Mouse (Mus musculus) frontal cortex, adult 2 months (tissue): ENCODE data around the gene Chrne. TPM values are rescaled to one million over a fixed set of nuclear protein-coding genes. Genes with fewer than 3 reads are reported as not detected.

Experiments
- DNase-seq, 2 experiments: peaks; one replicate each; pipeline ENCODE4 v3.0.0; 2022; ENCODE audit warnings: low spot score in 1 of 2; ENCODE audit errors: extremely low spot score in 1 of 2
- polyA plus RNA-seq: library from polyadenylated mRNA; depleted of rRNA; stranded (reverse); fragments of >200 nt; gene quantifications from 2 replicates; pipeline ENCODE4 v1.2.3, GENCODE M21; 2012

The Chrne gene
- polyA plus RNA-seq, 1 experiment, result 0.30 TPM

DNA sequence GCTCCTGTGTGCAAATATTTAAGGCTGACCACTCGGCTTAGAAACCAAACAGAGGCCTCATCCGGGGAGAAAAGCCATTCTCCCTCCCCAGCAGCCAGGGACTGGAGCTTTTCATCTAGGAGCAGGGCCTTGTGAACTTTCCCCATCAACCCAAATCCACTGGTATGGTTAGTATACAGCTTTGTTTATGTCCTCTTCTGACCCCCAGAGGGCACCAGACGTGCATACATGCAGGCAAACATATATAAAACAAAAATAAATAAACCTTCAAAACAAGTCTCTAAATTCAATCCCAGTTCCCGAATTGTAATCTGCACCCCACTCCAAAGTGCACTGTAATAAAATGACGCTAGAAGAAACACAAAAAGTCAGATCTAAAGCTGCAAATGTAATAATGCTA is 10.5 kb upstream of the Chrne start:
- no peak for DNase-seq

- DNase-seq, result no peak
These were observed 9.4 kb upstream of the Chrne start for GRCm38 (mm10) chr11:70628431-70628830.

- no peak for DNase-seq
These were observed 7.9 kb upstream of the Chrne start for GRCm38 (mm10) chr11:70626877-70627276.

DNA sequence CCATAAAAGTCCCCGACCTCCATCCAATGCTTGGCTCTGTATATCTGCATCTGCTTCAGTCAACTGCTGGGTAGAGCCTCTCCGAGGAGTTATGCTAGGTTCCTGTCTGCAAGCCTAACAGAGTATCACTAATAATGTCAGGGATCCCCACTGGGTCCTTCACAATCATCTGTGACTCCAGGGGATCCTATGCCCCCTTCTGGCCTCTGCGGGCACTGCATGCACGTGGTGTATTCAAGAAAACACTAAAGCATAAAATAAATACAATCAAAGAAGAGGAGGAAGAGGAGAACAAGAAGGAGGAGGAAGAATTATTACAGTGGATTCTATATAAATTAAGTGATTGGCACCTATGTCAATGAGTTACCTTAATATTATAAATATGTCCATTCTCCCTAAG is 6.5 kb upstream of the Chrne start:
- DNase-seq, result peak in 1 of 2 experiments; percentile 48

DNA sequence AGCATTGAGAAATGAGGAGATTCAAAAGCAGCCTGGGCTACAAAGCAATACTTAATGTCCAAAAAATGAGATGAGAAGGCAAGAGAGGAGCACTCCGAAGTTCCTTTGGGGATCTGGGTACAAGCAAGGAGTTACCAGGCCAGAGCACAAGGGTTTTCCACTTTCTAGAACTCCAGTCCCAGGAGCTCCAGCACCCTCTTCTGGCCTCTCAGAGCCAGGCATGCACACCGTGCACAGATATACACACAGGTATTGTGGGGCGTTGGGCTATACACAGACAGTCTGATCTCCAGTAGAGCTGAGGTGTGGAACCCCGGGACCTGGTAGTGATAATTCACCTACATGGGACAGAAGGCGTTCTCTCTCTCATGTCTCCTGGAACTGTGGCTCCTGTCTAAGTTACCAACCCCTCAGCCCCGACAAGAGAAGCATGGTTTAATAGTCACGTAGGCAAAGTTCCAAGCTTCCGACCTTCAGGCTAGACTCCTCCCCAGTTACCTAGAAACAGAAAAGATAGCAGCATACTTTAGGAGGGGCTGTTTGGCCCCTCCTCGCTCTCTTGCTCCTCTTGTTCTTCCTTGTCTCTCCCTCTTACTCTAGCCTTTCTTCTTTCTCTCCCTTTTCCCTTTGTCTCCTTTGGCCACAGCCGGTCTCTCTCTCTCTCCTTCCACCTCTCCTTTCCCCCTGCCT is 4.2 kb upstream of the Chrne start:
- DNase-seq, result no peak

DNA sequence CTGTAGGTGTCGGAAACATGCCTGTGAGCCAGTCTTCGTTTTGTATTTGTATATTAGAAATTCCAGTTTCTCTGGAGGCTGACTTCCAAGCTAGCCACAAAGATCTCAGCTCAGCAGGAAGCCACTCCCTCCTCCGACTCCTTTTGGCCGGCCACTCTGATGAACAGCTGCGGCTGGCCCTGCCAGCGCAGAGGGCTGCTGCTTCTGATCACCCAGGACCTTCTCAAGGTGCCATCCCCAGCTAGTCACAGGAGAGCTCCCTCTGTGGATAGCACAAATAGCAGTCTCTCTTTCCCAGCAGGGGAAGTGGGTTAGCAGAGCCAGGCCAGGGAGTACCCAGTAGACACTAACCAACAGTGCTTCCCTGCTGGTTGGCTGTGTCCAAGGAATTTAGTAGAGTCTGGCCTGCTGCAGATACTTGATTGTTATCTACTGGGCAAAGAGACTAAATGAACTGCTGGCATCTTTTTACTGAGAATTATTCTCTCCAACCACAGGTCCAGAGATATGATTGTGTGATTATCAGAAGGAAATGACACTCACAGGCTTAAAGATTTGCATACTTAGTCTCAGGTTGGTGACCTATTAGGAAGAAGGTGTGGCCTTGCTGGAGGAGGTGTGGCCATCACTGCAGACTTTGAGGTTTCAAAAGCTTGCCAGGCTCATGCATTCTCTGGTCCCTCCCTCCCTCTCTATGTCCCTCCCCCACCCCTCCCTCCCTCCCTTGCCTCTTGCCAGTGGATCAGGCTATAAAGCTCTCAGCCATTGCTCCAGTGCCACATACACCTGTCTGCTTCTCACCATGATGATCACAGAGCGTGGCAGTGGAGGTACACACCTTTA is 3.2 kb upstream of the Chrne start:
- DNase-seq, result no peak

GRCm38 (mm10) chr11:70615516-70616093 is 3.4 kb downstream of the Chrne start, which contains the start of gene 4930544D05Rik:
4930544D05Rik (plus strand) TSS chr11:70615848.
- DNase-seq, result no peak

GRCm38 (mm10) chr11:70615074-70615473 is 3.9 kb downstream of the Chrne start:
- no peak for DNase-seq

DNA sequence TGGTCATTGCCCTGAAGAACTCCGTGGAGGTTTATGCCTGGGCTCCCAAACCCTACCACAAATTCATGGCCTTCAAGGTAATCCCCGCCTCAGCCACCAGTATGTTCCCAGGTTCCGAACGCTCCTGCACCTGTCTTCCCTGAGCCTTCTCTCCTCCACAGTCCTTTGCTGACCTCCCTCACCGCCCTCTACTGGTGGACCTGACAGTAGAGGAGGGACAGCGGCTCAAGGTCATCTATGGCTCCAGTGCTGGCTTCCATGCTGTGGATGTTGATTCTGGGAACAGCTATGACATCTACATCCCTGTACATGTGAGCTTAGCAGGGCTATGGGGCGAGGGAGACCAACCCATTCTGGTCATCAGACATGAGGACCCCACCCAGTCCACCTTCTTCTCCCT is 6.5 kb downstream of the Chrne start:
- DNase-seq, result no peak

- DNase-seq, result no peak
These were observed 8.3 kb downstream of the Chrne start for GRCm38 (mm10) chr11:70610752-70611151.

DNA sequence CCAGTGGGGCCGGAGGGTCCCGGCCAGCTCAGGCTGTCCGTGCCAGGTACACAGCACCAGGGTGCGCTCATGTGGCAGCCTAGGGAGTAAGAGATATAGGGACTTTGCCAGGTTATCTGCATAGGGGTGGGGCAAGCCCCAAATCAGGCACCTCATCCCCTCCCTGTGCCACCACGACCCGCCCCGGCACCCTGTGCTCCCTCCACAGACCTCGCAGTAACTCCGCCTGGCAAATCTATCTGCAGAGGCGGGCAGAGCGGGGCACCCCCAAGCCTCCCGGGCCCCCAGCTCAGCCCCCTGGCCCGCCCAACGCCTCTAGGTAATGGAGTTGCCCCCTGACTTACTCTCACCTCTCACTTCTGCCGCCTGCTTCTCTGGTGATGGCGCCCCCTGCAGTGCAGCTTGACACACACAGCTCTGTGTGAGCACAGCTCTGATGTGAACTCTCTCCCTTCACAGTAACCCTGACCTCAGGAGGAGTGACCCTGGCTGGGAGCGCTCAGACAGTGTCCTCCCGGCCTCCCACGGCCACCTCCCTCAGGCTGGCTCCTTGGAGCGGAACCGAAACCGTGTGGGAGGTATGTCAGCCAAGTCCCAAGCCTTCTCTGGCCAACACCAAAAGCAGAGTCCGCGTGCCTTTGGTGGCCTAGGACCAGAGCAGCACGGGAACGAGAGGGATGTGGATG is 10.5 kb downstream of the Chrne start:
- no peak for DNase-seq

DNA sequence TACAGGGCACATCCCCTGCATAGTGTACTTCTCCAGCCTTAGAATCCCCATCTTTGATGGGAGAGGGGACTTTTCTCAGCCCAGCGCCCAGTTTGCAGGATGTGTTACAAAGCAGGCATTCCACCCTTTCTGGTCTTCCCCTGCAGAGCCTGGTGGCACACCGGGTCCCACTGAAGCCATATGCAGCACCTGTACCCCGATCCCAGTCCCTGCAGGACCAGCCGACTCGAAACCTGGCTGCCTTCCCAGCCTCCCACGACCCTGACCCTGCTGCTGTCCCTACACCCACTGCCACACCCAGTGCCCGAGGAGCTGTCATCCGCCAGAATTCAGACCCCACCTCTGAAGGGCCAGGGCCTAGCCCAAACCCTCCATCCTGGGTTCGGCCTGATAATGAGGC is 11.4 kb downstream of the Chrne start:
- no peak for DNase-seq

DNA sequence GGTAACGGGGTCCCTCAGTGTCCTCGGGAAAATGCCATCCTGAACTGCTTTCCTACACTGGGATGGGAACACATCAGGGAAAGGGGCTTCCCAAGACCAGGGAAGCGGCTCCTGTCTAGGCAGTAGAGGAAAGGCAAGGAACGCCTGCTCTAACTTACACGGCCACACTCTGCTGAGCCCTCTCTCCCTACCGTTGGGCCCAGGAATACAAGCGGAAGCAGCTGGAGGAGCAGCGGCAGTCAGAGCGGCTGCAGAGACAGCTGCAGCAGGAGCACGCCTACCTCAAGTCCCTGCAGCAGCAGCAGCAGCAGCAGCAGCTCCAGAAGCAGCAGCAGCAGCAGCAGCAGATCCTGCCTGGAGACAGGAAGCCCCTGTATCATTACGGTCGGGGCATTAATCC is 12.3 kb downstream of the Chrne start:
- DNase-seq, result no peak

GRCm38 (mm10) chr11:70605024-70605566 is 13.9 kb downstream of the Chrne start:
- DNase-seq, result peak; percentile 58 to 84

DNA sequence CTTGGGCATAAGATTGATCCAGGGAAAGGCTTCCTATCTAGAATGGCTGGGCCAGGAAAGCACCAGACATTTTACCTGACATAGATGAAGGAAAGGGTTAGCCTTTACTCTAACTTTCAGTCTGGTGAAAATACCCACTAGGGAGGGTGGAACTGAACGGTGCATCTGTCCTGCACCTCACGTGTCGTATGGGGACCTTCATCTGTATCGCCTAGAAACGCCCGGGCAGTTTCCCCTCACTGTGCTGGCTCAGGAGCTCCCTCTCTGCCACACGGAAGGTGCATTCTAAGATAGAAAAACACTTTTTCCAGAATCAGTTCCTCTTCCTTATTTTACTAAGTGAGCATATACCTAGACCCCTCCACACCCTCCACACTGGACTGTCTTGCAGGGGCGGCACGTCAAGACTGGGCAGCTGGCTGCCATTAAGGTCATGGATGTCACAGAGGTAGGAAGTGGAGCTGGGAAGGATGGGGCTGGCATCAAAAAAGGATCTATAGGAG is 20.5 kb downstream of the Chrne start:
- DNase-seq, result no peak

DNA sequence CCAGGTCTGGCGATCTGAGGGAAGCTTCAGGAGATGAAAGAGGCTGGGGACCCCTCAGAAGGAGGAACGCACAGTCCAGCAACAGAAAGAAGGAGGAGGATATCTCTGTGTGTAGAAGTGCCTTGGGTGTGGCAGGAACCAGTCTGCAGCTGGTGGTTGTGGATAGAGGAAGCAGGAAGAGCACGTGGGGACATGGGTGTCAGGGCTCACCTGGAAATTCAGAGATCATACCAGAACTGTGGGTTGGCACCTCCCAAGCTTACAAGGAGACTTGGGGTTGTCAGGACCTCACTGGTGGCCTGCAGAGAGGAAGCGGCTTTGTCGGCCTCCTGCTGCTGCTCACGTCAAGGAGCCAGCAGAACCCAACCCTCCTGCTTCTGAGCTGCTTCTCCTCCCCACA is 21.7 kb downstream of the Chrne start:
- no peak for DNase-seq

GRCm38 (mm10) chr11:70596094-70596493 is 22.9 kb downstream of the Chrne start:
- DNase-seq, result no peak

DNA sequence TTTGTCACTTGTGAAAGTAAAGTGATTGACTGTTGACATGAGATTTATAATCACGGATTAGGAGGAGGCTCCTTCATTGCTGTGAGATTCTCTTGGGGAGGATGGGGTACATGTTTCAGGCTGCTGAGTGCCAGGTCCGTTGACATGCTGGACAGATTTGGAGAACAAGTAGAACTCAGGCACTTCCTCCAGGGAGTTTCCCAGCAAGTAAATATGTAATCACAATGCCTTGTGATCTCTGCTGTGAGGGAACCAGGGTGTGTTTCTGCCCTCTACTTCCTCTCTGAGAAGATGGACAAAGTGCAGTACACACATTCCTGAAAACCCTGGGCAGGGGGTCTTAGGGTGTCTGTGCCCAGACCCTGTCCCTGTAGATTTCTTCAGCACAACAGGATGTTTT is 23.4 kb downstream of the Chrne start:
- DNase-seq, result no peak

GRCm38 (mm10) chr11:70594253-70594989 is 24.6 kb downstream of the Chrne start:
- DNase-seq, result no peak

DNA sequence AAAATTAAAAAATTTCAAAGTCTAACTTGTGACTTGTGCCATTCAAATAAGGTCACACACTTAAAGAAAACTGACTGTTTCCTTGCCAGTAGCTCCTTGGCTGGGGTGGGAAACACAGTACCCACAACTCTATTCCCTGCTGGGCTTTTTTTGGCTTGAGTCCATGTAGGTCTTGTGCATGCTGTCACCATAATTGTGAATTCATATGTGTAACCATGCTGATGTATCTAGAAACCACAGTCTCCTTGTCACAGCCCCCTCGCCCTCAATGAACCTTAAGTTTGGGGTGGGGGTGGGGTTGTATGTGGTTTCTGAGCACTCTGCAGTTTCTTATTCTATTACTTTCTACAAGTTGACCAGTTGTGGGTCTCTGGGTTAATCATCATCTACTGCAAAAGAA is 27.3 kb downstream of the Chrne start:
- DNase-seq, result no peak
